In the genomic region with DNA sequence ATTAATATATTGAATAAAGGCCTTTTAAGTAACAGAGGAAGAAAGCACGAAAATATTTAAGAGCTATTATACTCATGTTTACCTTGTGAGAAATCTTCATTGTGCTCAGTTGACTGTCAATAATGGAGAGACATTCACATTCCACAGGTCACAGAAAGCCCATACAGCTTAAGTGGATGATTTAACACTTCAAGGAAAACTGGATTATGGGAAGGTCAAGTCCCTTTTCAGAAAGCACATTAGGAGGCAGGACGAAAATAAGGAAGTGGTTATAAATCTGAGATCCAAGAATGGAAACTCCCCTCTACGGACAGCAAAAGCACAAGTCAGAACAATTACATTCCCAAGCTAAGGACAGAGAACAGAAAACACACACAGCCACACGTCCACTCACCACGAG, we compare ENCODE assay signal across 26 mouse cellular contexts. TPM values are rescaled to one million over a fixed set of nuclear protein-coding genes. Genes with fewer than 3 reads are reported as not detected.
DNase-seq lines count a peak whose midpoint lies in the region; ATAC-seq lines count a peak whose summit lies in the region.
"Had no signal": no experiment of that assay in that cellular context is flagged by ENCODE, and none has a peak within 500 bp of the region (broad histone marks: within the 10 kb centered on the region; RNA-seq: fewer than 3 reads in every experiment).

No protein-coding gene starts in this region.

- H3K9ac ChIP-seq in kidney, embryonic 15.5 days = no peak overlapping the region
- no peak overlapping the region for H3K9ac ChIP-seq in neural tube, embryonic 11.5 days (ENCODE audit: low read length)
- no peak overlapping the region for H3K9ac ChIP-seq in neural tube, embryonic 15.5 days (replicated peaks)
- H3K9ac ChIP-seq: forebrain, embryonic 12.5 days; hindbrain, embryonic 15.5 days; limb, embryonic 13.5 days; liver, embryonic 12.5 days; stomach, embryonic 15.5 days had no signal

- DNase-seq in kidney, postnatal 14 days = no peak
- no peak for DNase-seq in neural tube, embryonic 11.5 days (ENCODE audit: low spot score)
- no peak for DNase-seq in heart, postnatal 25 days (ENCODE audit: low spot score)
- no peak for DNase-seq in frontal cortex, adult 2 months (ENCODE audit: extremely low spot score in 1 of 2, low spot score in 1 of 2)
- DNase-seq: adrenal gland, postnatal 10 days; B cell, adult 2 months; cerebellum, adult 2 months; cerebellum, postnatal 25 days; gastrocnemius, adult 2 months; layer of hippocampus, adult 9-11 months; lung, adult 18-20 months; right cerebral cortex, postnatal 14 days; spleen, adult 18-20 months; thymus, postnatal 25 days had no signal

- intact Hi-C loops in heart, postnatal 25 days (cut with DNase I) = no loop called here

- 29% methylated on average over 5 of the region's 5 CpGs for WGBS in kidney, embryonic 15.5 days
- 38% methylated on average over 5 of the region's 5 CpGs for WGBS in neural tube, embryonic 11.5 days
- WGBS in neural tube, embryonic 15.5 days = 9% methylated on average over 5 of the region's 5 CpGs

- no peak overlapping the region for H3K4me3 ChIP-seq in kidney, embryonic 15.5 days (replicated peaks)
- H3K4me3 ChIP-seq in neural tube, embryonic 11.5 days (ENCODE audit: low read depth, low read length) = no peak overlapping the region
- no peak overlapping the region for H3K4me3 ChIP-seq in neural tube, embryonic 15.5 days (replicated peaks)
- H3K4me3 ChIP-seq: erythroblast, embryonic 14.5 days; forebrain, embryonic 12.5 days; gastrocnemius, adult 2 months; hindbrain, embryonic 15.5 days; limb, embryonic 13.5 days; liver, embryonic 12.5 days; stomach, embryonic 15.5 days had no signal

- peaks cover 47% of the 10 kb centered on the region for H3K4me1 ChIP-seq in kidney, embryonic 15.5 days
- H3K4me1 ChIP-seq in neural tube, embryonic 11.5 days (ENCODE audit: control insufficient read depth, insufficient read depth, low read length) = peaks cover 15% of the 10 kb centered on the region
- 0 out of 2 replicates have a peak, but pooled peaks cover 7% of the 10 kb centered on the region for H3K4me1 ChIP-seq in neural tube, embryonic 15.5 days
- H3K4me1 ChIP-seq: hindbrain, embryonic 15.5 days; liver, embryonic 12.5 days; stomach, embryonic 15.5 days had no signal

- H3K4me2 ChIP-seq in kidney, embryonic 15.5 days = no peak overlapping the region
- H3K4me2 ChIP-seq in neural tube, embryonic 11.5 days (ENCODE audit: low read depth) = no peak overlapping the region
- H3K4me2 ChIP-seq in neural tube, embryonic 15.5 days = no peak overlapping the region
- H3K4me2 ChIP-seq: forebrain, embryonic 12.5 days; hindbrain, embryonic 15.5 days; limb, embryonic 13.5 days; liver, embryonic 12.5 days; midbrain, embryonic 11.5 days; stomach, embryonic 15.5 days had no signal

- H3K27ac ChIP-seq in kidney, embryonic 15.5 days = peak overlapping the region; percentile 76
- no peak overlapping the region for H3K27ac ChIP-seq in neural tube, embryonic 11.5 days (ENCODE audit: low read depth, low read length)
- no peak overlapping the region for H3K27ac ChIP-seq in neural tube, embryonic 15.5 days (replicated peaks)
- H3K27ac ChIP-seq: forebrain, embryonic 12.5 days; gastrocnemius, adult 2 months; hindbrain, embryonic 15.5 days; liver, embryonic 12.5 days; stomach, embryonic 15.5 days had no signal

- no peaks in the 10 kb centered on the region for H3K27me3 ChIP-seq in kidney, embryonic 15.5 days
- no peaks in the 10 kb centered on the region for H3K27me3 ChIP-seq in neural tube, embryonic 11.5 days (ENCODE audit: control insufficient read depth, insufficient read depth, low read length)
- no peaks in the 10 kb centered on the region for H3K27me3 ChIP-seq in neural tube, embryonic 15.5 days (replicated peaks)
- H3K27me3 ChIP-seq: forebrain, embryonic 12.5 days; hindbrain, embryonic 15.5 days; limb, embryonic 13.5 days; liver, embryonic 12.5 days; stomach, embryonic 15.5 days had no signal

- no peaks in the 10 kb centered on the region for H3K9me3 ChIP-seq in kidney, embryonic 15.5 days (replicated peaks)
- no peaks in the 10 kb centered on the region for H3K9me3 ChIP-seq in neural tube, embryonic 11.5 days (ENCODE audit: control insufficient read depth, low read length)
- no peaks in the 10 kb centered on the region for H3K9me3 ChIP-seq in neural tube, embryonic 15.5 days (replicated peaks)
- H3K9me3 ChIP-seq: forebrain, embryonic 12.5 days; hindbrain, embryonic 15.5 days; limb, embryonic 13.5 days; liver, embryonic 12.5 days; stomach, embryonic 15.5 days had no signal

- H3K36me3 ChIP-seq in kidney, embryonic 15.5 days = 0 out of 2 replicates have a peak, but pooled peaks cover 8% of the 10 kb centered on the region
- no peaks in the 10 kb centered on the region for H3K36me3 ChIP-seq in neural tube, embryonic 11.5 days (ENCODE audit: control insufficient read depth, insufficient read depth, low read length)
- H3K36me3 ChIP-seq in neural tube, embryonic 15.5 days = no peaks in the 10 kb centered on the region
- H3K36me3 ChIP-seq: forebrain, embryonic 12.5 days; hindbrain, embryonic 15.5 days; liver, embryonic 12.5 days; stomach, embryonic 15.5 days had no signal

- ATAC-seq in kidney, embryonic 15.5 days (replicated peaks; ENCODE audit: low FRiP score) = peak; percentile 30
- peak; percentile 26; the same call in 1 of the 2 replicates for ATAC-seq in neural tube, embryonic 11.5 days (ENCODE audit: insufficient read depth, low FRiP score, low TSS enrichment)
- ATAC-seq in neural tube, embryonic 15.5 days (ENCODE audit: low FRiP score) = no peak
- 0 out of 2 replicates have a peak, but pooled peaks have one; percentile 22 for ATAC-seq in common myeloid progenitor, adult 5-6 weeks (replicated peaks; ENCODE audit: low read depth, poor library complexity, severe bottlenecking)
- ATAC-seq: intestine, embryonic 16.5 days; liver, embryonic 12.5 days had no signal

RNA-seq across cellular contexts. Expression of gene Rai14, which starts 41.5 kb away (rescaled TPM):
- polyA plus RNA-seq in kidney, embryonic 15.5 days (2015; fragmentation: Nextera tagmentation; extraction: Ambion mirVana) = 66.4 and 67.8 TPM in 2 replicates
- 84.2 and 87.0 TPM in 2 replicates for polyA plus RNA-seq in neural tube, embryonic 11.5 days (2014; fragmentation: Nextera tagmentation; extraction: Ambion mirVana)
- 10.2 and 13.2 TPM in 2 replicates for polyA plus RNA-seq in neural tube, embryonic 15.5 days (2015; fragmentation: Nextera tagmentation; extraction: Ambion mirVana)
- total RNA-seq in common myeloid progenitor, adult 5-6 weeks (2017) = 9.6 and 11.1 TPM in 2 replicates
- total RNA-seq in heart, postnatal 25 days (2021) = 1 to 10 TPM; 3.2 to 3.8 TPM
- 10.2 and 10.4 TPM in 2 replicates for polyA plus RNA-seq in frontal cortex, adult 2 months (2012; rRNA removed)
- total RNA-seq: MEL had no signal
- polyA plus RNA-seq: erythroblast, embryonic 14.5 days had no signal
